Comparison of ENCODE assay signal across 19 mouse cellular contexts in the genomic region with DNA sequence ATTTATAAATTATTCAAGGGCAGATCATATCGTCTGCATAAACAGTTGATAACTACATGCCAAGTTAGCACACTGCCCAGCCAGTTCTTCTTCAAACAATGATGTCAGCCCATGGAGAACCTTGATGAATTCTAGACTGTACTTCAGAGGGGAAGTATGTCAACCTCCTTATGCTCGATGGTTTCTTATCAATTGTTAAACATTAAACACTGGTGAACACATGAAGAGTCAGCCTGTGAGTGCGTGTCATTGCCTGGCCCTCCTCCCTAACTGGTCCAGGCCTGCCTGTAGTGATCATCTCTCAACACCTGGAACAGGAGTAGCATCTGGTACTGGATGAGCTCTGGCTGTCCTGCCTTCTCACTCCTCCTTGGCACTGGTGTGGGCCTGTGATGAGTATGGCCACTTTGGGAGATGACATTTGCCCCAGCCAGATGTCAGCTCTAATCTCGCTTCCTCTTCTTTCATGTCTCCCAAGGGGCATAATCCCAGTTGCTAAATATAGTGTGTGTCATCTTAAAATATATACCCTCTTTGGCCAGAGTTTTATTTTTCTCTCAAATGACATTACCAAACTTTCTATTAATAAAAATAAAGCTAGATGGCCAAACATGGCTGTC.
DNase-seq lines count a peak whose midpoint lies in the region; TF ChIP-seq lines count a peak whose summit lies in the region.
"Had no signal": no experiment of that assay in that cellular context is flagged by ENCODE, and none has a peak within 500 bp of the region (broad histone marks: within the 10 kb centered on the region; RNA-seq: fewer than 3 reads in every experiment).

No protein-coding gene starts in this region.

- peaks cover 8% of the 10 kb centered on the region for H3K27me3 ChIP-seq in megakaryocyte, embryonic 14.5 days (replicated peaks)

- intact Hi-C loops in gastrocnemius, adult 2 months (cut with DNase I) = loop anchor here (2.0 to 5.0 kb wide), 3 partner anchors 68 to 123 kb away; partner anchors contain the start of gene 1700056E22Rik

- DNase-seq in gastrocnemius, adult 2 months = peak; percentile 79
- DNase-seq in gastrocnemius, postnatal 10 days = no peak
- DNase-seq in urinary bladder, postnatal 14 days (ENCODE audit: low spot score) = peak; percentile 35
- DNase-seq in urinary bladder, postnatal 25 days (ENCODE audit: low spot score) = no peak
- no peak for DNase-seq in left cerebral cortex, adult 8-10 months (ENCODE audit: low spot score in 2 of 2)
- DNase-seq in right cerebral cortex, adult 2 months (ENCODE audit: low spot score in 2 of 2) = no peak
- no peak for DNase-seq in left cerebral cortex, adult 18-20 months (ENCODE audit: low spot score in 2 of 2)
- DNase-seq: adrenal gland, postnatal 25 days; cerebellum, adult 11-12 months; cerebellum, postnatal 14 days; embryo, embryonic 11 days; kidney, adult 2 months; kidney, postnatal 10 days; left cerebral cortex, postnatal 4 days; liver; liver, postnatal 0 days; retina, postnatal 1 day had no signal

- peak overlapping the region; percentile 88 for H3K27ac ChIP-seq in gastrocnemius, adult 2 months
- H3K27ac ChIP-seq: layer of hippocampus, adult 2 months had no signal

- no peak overlapping the region for H3K4me3 ChIP-seq in gastrocnemius, adult 2 months
- H3K4me3 ChIP-seq in megakaryocyte, embryonic 14.5 days (replicated peaks) = peak overlapping the region; percentile 50
- H3K4me3 ChIP-seq: layer of hippocampus, adult 2 months had no signal

- TF ChIP-seq CTCF in gastrocnemius, adult 2 months (IDR thresholded peaks at IDR 0.05) = no peak

- no peaks in the 10 kb centered on the region for H3K36me3 ChIP-seq in megakaryocyte, embryonic 14.5 days (replicated peaks; ENCODE audit: low read length)

- H3K4me1 ChIP-seq in megakaryocyte, embryonic 14.5 days = peaks cover 8% of the 10 kb centered on the region

- H3K9me3 ChIP-seq in megakaryocyte, embryonic 14.5 days = peaks cover 5% of the 10 kb centered on the region; the same call in 1 of the 2 replicates

Comparison
In these comparisons a context has a peak if more than half of its experiments do, and no peak if none do; other contexts are left out.
1. DNase-seq: peak in gastrocnemius, adult 2 months (single experiment) and urinary bladder, postnatal 14 days (single experiment); none in gastrocnemius, postnatal 10 days (single experiment), urinary bladder, postnatal 25 days (single experiment), left cerebral cortex, adult 8-10 months (0 of 2), right cerebral cortex, adult 2 months (0 of 2) and left cerebral cortex, adult 18-20 months (0 of 2).